Mouse (Mus musculus): ENCODE data around the gene Galnt16. TPM values are rescaled to one million over a fixed set of nuclear protein-coding genes. Genes with fewer than 3 reads are reported as not detected.

Gene Galnt16
- polyA plus RNA-seq, 1 experiment: 32.8 TPM

GRCm38 (mm10) chr12:80615371-80616257 lies 97.5 kb downstream of the Galnt16 start:
- Histone ChIP-seq H3K4me1 (ENCODE audit: control insufficient read depth, insufficient read depth, low read length) (no peaks in the 10 kb centered on the region), H3K27me3 (ENCODE audit: control insufficient read depth, insufficient read depth, low read length) (no peaks in the 10 kb centered on the region), H3K4me3 (replicated peaks; ENCODE audit: insufficient read depth, low read depth, low read length) (no peak overlapping the region), H3K27ac (ENCODE audit: insufficient read depth, low read length) (no peak overlapping the region)
- 59% methylated on average over 7 of the region's 7 CpGs for WGBS
- DNase-seq: no peak
- TF ChIP-seq CTCF (IDR thresholded peaks at IDR 0.05; ENCODE audit: borderline replicate concordance, insufficient read depth, low read depth, low read length) (no peak), POLR2A (IDR thresholded peaks at IDR 0.05; ENCODE audit: borderline replicate concordance, insufficient read depth, low read length) (no peak)

GRCm38 (mm10) chr12:80620501-80620900 lies 102.4 kb downstream of the Galnt16 start:
- TF ChIP-seq POLR2A (IDR thresholded peaks at IDR 0.05; ENCODE audit: borderline replicate concordance, insufficient read depth, low read length): no peak
- TF ChIP-seq CTCF (IDR thresholded peaks at IDR 0.05; ENCODE audit: borderline replicate concordance, insufficient read depth, low read depth, low read length): no peak
- WGBS: 77% methylated on average over 5 of the region's 5 CpGs
- Histone ChIP-seq H3K27ac (ENCODE audit: insufficient read depth, low read length) (no peak overlapping the region), H3K27me3 (ENCODE audit: control insufficient read depth, insufficient read depth, low read length) (no peaks in the 10 kb centered on the region), H3K4me1 (ENCODE audit: control insufficient read depth, insufficient read depth, low read length) (no peaks in the 10 kb centered on the region), H3K4me3 (replicated peaks; ENCODE audit: insufficient read depth, low read depth, low read length) (no peak overlapping the region)
- DNase-seq: no peak

- TF ChIP-seq CTCF (IDR thresholded peaks at IDR 0.05; ENCODE audit: borderline replicate concordance, insufficient read depth, low read depth, low read length) (no peak), POLR2A (IDR thresholded peaks at IDR 0.05; ENCODE audit: borderline replicate concordance, insufficient read depth, low read length) (no peak)
- 79% methylated on average over 5 of the region's 5 CpGs for WGBS
- no peak for DNase-seq
- H3K27me3 ChIP-seq (ENCODE audit: control insufficient read depth, insufficient read depth, low read length): no peaks in the 10 kb centered on the region
- H3K4me3 ChIP-seq (replicated peaks; ENCODE audit: insufficient read depth, low read depth, low read length): no peak overlapping the region
- no peak overlapping the region for H3K27ac ChIP-seq (ENCODE audit: insufficient read depth, low read length)
- H3K4me1 ChIP-seq (ENCODE audit: control insufficient read depth, insufficient read depth, low read length): no peaks in the 10 kb centered on the region
Observed at GRCm38 (mm10) chr12:80631790-80632189, 113.7 kb downstream of the Galnt16 start.

GRCm38 (mm10) chr12:80642725-80643692 lies 124.9 kb downstream of the Galnt16 start:
- Histone ChIP-seq H3K4me3 (replicated peaks; ENCODE audit: insufficient read depth, low read depth, low read length) (peak overlapping the region; percentile 96), H3K27me3 (ENCODE audit: control insufficient read depth, insufficient read depth, low read length) (no peaks in the 10 kb centered on the region), H3K27ac (ENCODE audit: insufficient read depth, low read length) (no peak overlapping the region), H3K4me1 (ENCODE audit: control insufficient read depth, insufficient read depth, low read length) (peaks cover 3% of the 10 kb centered on the region; the same call in 1 of the 2 replicates)
- WGBS: 3% methylated on average over 47 of the region's 48 CpGs
- TF ChIP-seq POLR2A (IDR thresholded peaks at IDR 0.05; ENCODE audit: borderline replicate concordance, insufficient read depth, low read length) (no peak), CTCF (IDR thresholded peaks at IDR 0.05; ENCODE audit: borderline replicate concordance, insufficient read depth, low read depth, low read length) (peak; percentile 57)
- DNase-seq: peak; percentile 32 to 52

DNA sequence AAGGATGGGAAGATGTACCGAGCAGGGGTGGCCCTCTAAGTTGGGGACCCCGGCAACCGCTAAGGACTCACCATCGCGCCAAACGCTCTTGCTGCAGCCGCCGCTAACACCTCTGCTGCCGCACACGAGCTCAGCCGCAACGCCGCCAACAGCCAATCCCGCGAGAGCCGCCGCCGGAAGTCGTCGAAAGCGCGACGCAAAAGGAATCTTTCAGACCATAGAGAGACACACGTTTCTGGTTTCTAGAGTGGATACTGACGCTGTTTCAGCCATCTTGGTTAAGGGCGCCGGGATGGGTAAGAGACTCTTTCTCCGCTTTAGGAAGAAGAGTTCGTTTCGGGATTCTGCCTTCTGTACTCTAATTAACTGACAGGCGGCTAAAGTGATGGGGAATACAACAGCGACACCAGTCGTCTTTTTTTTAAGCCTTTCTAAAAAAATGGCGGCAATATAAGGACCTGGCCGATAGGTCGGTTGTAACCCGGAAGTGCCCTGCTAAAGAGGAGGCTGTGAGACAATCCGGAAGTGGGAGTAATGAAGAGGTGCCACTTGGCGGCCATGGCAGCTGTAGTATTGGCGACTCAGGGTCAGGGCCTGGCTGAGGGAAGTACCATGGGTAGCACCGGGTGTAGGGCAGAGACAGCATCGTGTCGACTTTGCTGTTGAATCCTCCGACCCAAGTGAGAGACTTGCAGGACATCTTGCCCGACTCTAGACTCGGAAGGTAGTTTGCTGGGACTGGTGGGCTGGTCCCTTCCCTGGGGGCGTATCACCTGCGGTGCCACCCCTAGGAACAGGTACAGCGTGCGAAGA lies 125.8 kb downstream of the Galnt16 start, which contains the start of the genes Slc39a9 and Erh:
TSS of gene Slc39a9 (plus strand) at position 191 of the 813 bp plus-strand sequence.
TSS of gene Erh (minus strand) at position 649 of the 813 bp plus-strand sequence.
- WGBS: under 1% methylated on average over 50 of the region's 50 CpGs
- peak; percentile 67; the same call in 1 of the 2 replicates for TF ChIP-seq POLR2A (IDR thresholded peaks at IDR 0.05; ENCODE audit: borderline replicate concordance, insufficient read depth, low read length)
- no peak for TF ChIP-seq CTCF (IDR thresholded peaks at IDR 0.05; ENCODE audit: borderline replicate concordance, insufficient read depth, low read depth, low read length)
- peak within 1 kb of the TSS; percentile 36; the same call in 1 of the 2 replicates for H3K27ac ChIP-seq (ENCODE audit: insufficient read depth, low read length)

DNA sequence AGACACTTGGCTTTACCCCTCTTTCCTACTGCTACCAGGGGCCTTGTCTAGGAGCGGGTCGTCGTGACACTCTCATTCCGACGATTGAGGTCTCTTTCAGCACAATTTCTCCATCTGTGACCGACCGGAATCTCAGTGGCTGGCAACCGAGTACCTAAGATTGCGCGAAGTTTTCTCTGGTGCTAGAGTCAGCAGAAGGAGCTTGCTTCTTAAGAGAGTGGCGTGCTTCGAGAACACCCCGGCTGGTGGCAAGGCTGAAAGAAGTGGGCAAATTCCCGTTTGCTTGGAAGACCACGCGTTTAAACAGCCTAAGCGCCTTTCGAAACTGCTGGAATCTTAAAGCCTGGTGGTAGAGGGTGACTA lies 126.4 kb downstream of the Galnt16 start:
- Histone ChIP-seq H3K4me3 (replicated peaks; ENCODE audit: insufficient read depth, low read depth, low read length) (peak overlapping the region; percentile 96), H3K27me3 (ENCODE audit: control insufficient read depth, insufficient read depth, low read length) (no peaks in the 10 kb centered on the region), H3K27ac (ENCODE audit: insufficient read depth, low read length) (peak overlapping the region; percentile 31; the same call in 1 of the 2 replicates), H3K4me1 (ENCODE audit: control insufficient read depth, insufficient read depth, low read length) (peaks cover 7% of the 10 kb centered on the region; the same call in 1 of the 2 replicates)
- TF ChIP-seq CTCF (IDR thresholded peaks at IDR 0.05; ENCODE audit: borderline replicate concordance, insufficient read depth, low read depth, low read length): no peak
- no peak for TF ChIP-seq POLR2A (IDR thresholded peaks at IDR 0.05; ENCODE audit: borderline replicate concordance, insufficient read depth, low read length)
- WGBS: 2% methylated on average over 18 of the region's 18 CpGs
- no peak for DNase-seq

More for the DNA sequence above, 125.8 kb downstream of the Galnt16 start, which contains the start of the genes Slc39a9 and Erh:
- H3K27me3 ChIP-seq (ENCODE audit: control insufficient read depth, insufficient read depth, low read length): no peaks in the 10 kb centered on the region
- DNase-seq: peak; percentile 94
- H3K4me3 ChIP-seq (replicated peaks; ENCODE audit: insufficient read depth, low read depth, low read length): peak within 1 kb of the TSS; percentile 96
- H3K4me1 ChIP-seq (ENCODE audit: control insufficient read depth, insufficient read depth, low read length): peaks cover 5% of the 10 kb centered on the region; the same call in 1 of the 2 replicates
